Mouse (Mus musculus): ENCODE measurements around the gene Erf.

The Erf gene

DNA sequence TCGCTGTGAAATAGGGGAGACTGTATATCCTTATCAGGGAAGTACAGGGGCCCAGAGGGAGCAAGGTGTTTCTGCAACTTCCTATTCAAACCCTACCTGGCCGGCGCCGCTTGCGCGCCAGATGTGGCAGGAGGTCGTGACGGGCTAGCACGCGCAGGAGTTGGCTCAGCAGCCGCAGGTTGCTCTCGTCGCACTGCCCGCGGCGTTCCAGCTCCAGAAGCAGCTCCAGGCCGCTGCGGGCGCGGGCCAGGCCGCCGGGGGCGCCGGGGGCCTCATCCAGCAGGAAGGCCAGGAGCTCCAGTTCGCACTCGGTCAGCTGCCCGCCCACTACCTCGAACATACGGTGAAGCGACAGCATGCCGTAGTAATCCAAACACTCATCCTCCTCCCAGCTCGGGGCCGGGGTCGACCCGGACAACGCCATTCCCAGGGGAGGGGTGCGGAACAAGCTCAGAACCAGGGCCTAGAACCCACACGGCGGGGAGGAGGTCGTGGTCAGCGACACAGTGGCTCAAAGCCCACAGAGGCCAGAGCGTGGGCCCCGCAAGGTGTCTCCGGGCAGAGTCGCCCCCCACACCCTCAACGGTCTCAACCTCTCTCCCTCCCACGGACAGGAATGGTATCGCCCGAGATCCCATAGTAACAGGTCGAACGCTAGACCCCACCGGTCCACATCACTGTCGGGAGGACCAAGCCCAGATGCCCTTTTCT is 31.7 kb downstream of the Erf start:
- H3K4me3 ChIP-seq (replicated peaks; ENCODE audit: low read length), result peak overlapping the region; percentile 90
- no peaks in the 10 kb centered on the region for H3K9me3 ChIP-seq (ENCODE audit: low read length)
- peaks cover 54% of the 10 kb centered on the region for H3K36me3 ChIP-seq (ENCODE audit: insufficient read depth, low read length)
- H3K27me3 ChIP-seq (ENCODE audit: insufficient read depth, low read length), result no peaks in the 10 kb centered on the region
- H3K4me1 ChIP-seq (replicated peaks; ENCODE audit: low read depth, low read length), result peaks cover 70% of the 10 kb centered on the region
- TF ChIP-seq CTCF (conservative IDR thresholded peaks at IDR 0.05; ENCODE audit: low read length) (no peak), POU5F1 (IDR thresholded peaks at IDR 0.05; ENCODE audit: borderline replicate concordance, low read length) (no peak), NANOG (IDR thresholded peaks at IDR 0.05; ENCODE audit: borderline replicate concordance, low read length) (no peak)

DNA sequence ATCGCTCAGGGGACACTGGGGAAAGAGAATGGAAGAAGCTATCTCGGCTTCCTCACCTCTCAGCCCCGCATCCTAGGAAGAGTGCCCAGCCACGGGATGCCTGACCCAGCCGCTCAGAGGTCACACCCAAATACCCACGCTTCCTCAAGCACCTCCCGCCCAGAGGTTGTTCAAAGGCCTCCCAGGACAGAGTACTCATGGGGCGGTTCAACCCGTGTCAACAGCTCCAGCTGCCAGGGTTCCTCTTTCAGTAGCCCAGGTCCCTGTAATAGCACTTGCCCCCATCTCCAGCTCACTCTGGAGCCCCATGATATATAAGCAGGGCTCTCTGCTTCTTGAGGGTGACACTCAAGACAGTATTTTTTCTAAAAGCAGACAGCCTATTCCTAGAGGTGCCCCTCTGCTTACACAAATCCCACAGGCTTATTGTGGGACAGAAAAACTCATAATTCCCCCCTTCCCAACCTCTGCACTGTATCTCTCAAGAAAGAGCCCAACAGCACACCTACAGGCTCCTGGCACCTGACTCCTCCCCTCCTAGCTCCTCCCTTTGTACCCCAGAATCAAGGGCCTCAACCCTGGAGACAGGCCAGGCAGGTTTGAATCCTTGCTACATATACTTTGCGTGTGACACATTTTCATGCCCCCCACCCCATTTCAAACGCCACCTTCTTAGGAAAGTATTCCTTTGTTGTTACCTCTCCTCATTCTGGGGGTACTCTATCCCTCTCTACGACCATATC is 32.7 kb downstream of the Erf start:
- H3K27me3 ChIP-seq (ENCODE audit: insufficient read depth, low read length), result no peaks in the 10 kb centered on the region
- H3K4me3 ChIP-seq (replicated peaks; ENCODE audit: low read length), result peak overlapping the region; percentile 90
- no peaks in the 10 kb centered on the region for H3K9me3 ChIP-seq (ENCODE audit: low read length)
- peaks cover 73% of the 10 kb centered on the region for H3K4me1 ChIP-seq (replicated peaks; ENCODE audit: low read depth, low read length)
- H3K36me3 ChIP-seq (ENCODE audit: insufficient read depth, low read length), result peaks cover 50% of the 10 kb centered on the region
- no peak for TF ChIP-seq CTCF (conservative IDR thresholded peaks at IDR 0.05; ENCODE audit: low read length)
- no peak for TF ChIP-seq NANOG (IDR thresholded peaks at IDR 0.05; ENCODE audit: borderline replicate concordance, low read length)
- TF ChIP-seq POU5F1 (IDR thresholded peaks at IDR 0.05; ENCODE audit: borderline replicate concordance, low read length), result no peak

DNA sequence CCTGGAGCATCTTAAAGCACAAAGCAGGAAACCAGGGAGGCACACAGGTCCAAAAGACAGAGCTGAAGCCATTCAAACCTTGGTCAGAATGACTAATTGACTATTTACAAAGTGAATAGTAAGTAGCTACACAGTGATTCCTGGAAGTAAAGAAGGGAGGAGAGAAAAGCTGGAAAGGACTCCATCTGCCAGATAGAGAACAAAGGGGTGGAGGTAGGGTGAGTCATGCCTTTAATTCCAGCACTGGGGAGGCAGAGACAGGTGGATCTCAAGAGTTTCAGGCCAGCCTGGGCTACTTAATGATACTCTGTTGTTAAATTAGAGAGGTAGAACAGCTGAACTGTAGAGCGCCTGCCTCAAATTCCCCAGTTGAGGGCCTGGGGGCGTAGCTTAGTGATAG is 36.4 kb downstream of the Erf start:
- Histone ChIP-seq H3K9me3 (ENCODE audit: low read length) (no peaks in the 10 kb centered on the region), H3K36me3 (ENCODE audit: insufficient read depth, low read length) (peaks cover 82% of the 10 kb centered on the region), H3K4me1 (replicated peaks; ENCODE audit: low read depth, low read length) (peaks cover 62% of the 10 kb centered on the region), H3K27me3 (ENCODE audit: insufficient read depth, low read length) (no peaks in the 10 kb centered on the region), H3K4me3 (replicated peaks; ENCODE audit: low read length) (no peak overlapping the region)
- TF ChIP-seq NANOG (IDR thresholded peaks at IDR 0.05; ENCODE audit: borderline replicate concordance, low read length) (no peak), POU5F1 (IDR thresholded peaks at IDR 0.05; ENCODE audit: borderline replicate concordance, low read length) (no peak), CTCF (conservative IDR thresholded peaks at IDR 0.05; ENCODE audit: low read length) (no peak)

DNA sequence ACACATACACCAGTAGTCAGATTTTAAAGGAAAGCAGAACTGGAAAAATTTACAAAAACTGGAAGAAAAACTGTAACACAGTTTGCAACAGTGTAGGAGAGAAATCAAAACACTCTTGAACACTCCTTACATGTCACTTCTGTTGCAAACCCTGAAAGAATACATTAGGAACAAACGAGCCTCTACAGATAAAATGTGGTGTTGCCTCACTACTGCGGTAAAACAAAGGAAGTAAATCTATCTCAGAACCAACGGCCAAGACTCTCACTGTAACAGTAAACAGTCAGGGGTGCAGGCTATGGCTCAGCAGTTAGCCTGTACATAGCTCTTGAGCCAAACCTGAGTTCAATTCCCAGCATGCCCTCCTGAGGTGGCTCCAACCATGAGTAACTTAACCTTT is 37.5 kb downstream of the Erf start:
- Histone ChIP-seq H3K4me3 (replicated peaks; ENCODE audit: low read length) (no peak overlapping the region), H3K27me3 (ENCODE audit: insufficient read depth, low read length) (no peaks in the 10 kb centered on the region), H3K9me3 (ENCODE audit: low read length) (no peaks in the 10 kb centered on the region), H3K36me3 (ENCODE audit: insufficient read depth, low read length) (peaks cover 87% of the 10 kb centered on the region), H3K4me1 (replicated peaks; ENCODE audit: low read depth, low read length) (peaks cover 63% of the 10 kb centered on the region)
- TF ChIP-seq POU5F1 (IDR thresholded peaks at IDR 0.05; ENCODE audit: borderline replicate concordance, low read length), result no peak
- no peak for TF ChIP-seq CTCF (conservative IDR thresholded peaks at IDR 0.05; ENCODE audit: low read length)
- no peak for TF ChIP-seq NANOG (IDR thresholded peaks at IDR 0.05; ENCODE audit: borderline replicate concordance, low read length)

DNA sequence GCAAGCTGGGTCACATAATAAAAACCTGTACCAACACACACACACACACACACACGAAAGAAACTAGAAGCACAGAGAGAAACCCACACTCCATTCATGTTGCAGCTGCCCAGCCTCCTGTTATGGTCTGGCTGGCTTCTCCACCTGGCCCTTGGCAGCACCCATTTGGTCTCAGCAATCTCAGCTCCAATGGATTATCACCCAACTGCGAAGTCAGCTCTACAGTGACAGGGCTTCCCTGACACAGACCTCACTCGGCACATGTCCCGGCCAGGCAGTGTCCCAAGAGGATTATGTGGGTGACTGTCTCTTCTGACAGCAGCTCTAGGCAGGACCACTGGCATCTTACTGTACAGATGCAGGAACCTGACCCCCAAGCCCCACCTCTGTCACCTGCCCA is 40.1 kb downstream of the Erf start:
- peaks cover 90% of the 10 kb centered on the region for H3K36me3 ChIP-seq (ENCODE audit: insufficient read depth, low read length)
- H3K9me3 ChIP-seq (ENCODE audit: low read length), result no peaks in the 10 kb centered on the region
- no peaks in the 10 kb centered on the region for H3K27me3 ChIP-seq (ENCODE audit: insufficient read depth, low read length)
- TF ChIP-seq CTCF (conservative IDR thresholded peaks at IDR 0.05; ENCODE audit: low read length) (no peak), POU5F1 (IDR thresholded peaks at IDR 0.05; ENCODE audit: borderline replicate concordance, low read length) (no peak), NANOG (IDR thresholded peaks at IDR 0.05; ENCODE audit: borderline replicate concordance, low read length) (no peak)
- no peak overlapping the region for H3K4me3 ChIP-seq (replicated peaks; ENCODE audit: low read length)
- peaks cover 71% of the 10 kb centered on the region for H3K4me1 ChIP-seq (replicated peaks; ENCODE audit: low read depth, low read length)

DNA sequence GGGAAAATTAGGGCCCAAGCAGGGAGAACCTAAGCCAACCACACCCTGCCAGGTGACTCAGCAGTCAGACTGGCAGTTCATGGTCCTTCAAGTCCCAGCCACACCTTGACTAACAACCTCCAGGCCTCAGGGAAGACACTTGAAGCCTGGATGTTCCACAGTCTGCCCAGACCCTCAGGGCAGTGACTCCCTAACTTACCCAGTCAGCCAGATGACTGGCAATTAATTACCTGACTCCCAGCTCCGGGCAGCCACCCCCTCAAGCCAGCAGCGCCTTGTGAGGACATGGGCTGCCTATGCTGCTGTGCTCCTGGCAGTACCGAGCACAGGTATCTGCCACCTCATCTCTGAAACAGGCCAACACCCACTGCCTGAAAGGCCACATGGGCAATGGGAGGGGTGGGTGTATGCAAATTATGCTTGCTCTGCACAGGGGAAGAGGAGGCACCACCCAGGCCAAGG is 41.4 kb downstream of the Erf start:
- Histone ChIP-seq H3K36me3 (ENCODE audit: insufficient read depth, low read length) (peaks cover 93% of the 10 kb centered on the region), H3K9me3 (ENCODE audit: low read length) (no peaks in the 10 kb centered on the region), H3K4me3 (replicated peaks; ENCODE audit: low read length) (no peak overlapping the region), H3K4me1 (replicated peaks; ENCODE audit: low read depth, low read length) (peaks cover 73% of the 10 kb centered on the region), H3K27me3 (ENCODE audit: insufficient read depth, low read length) (no peaks in the 10 kb centered on the region)
- TF ChIP-seq NANOG (IDR thresholded peaks at IDR 0.05; ENCODE audit: borderline replicate concordance, low read length) (no peak), CTCF (conservative IDR thresholded peaks at IDR 0.05; ENCODE audit: low read length) (no peak)

DNA sequence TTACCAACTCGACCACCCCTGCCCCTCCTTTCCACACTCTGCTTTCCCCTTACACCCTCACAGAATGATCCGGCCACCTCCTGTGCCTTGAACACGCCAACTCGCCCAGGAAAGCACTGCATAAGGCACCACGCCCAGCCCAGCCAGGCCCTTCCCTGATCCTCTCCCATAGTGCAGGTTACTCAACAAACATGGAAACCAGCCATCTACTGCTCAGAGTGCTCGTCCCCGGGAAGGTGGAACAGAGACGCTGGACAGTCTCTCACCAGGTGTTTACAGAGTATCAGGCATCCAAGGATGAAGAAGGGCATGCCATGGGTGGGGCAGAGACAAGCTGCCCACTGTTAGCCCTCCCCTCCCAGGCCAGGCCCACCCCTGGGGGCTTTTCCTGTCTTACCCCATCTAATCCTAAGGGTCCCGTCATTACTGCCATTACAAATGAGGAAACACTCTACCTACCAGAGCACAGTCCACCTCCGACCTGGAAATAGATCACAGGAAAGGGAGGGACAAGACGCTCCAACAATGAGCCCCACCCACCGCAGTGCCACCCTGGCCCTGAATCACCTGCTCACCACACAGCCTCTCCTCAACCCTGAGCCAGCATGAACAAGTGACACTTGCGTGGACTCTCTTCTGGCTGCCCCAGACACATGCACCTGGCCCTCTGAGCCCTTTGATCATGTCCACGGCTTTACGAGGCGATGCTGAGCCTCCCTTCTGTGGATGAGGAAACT is 44.3 kb downstream of the Erf start:
- Histone ChIP-seq H3K9me3 (ENCODE audit: low read length) (no peaks in the 10 kb centered on the region), H3K4me1 (replicated peaks; ENCODE audit: low read depth, low read length) (peaks cover 77% of the 10 kb centered on the region), H3K4me3 (replicated peaks; ENCODE audit: low read length) (0 out of 2 replicates have a peak overlapping the region, but pooled peaks have one; percentile 32), H3K27me3 (ENCODE audit: insufficient read depth, low read length) (no peaks in the 10 kb centered on the region), H3K36me3 (ENCODE audit: insufficient read depth, low read length) (peaks cover 90% of the 10 kb centered on the region)
- TF ChIP-seq CTCF (conservative IDR thresholded peaks at IDR 0.05; ENCODE audit: low read length) (no peak), NANOG (IDR thresholded peaks at IDR 0.05; ENCODE audit: borderline replicate concordance, low read length) (no peak), POU5F1 (IDR thresholded peaks at IDR 0.05; ENCODE audit: borderline replicate concordance, low read length) (no peak)

Measured in E14TG2a.4 (cell line).